Mouse (Mus musculus) ES-E14 (cell line): ENCODE measurements around the gene Plekhg5. TPM values are rescaled to one million over a fixed set of nuclear protein-coding genes. Genes with fewer than 3 reads are reported as not detected.

Source experiments
- DNase-seq: peaks from one replicate; pipeline ENCODE4 v3.0.0-alpha.2; 2013; ENCODE audit warnings: low read depth, low spot score
- H3K27ac ChIP-seq: 2 replicates; pipeline ENCODE4 v1.5.1; 2012; ENCODE audit warnings: low read depth, mild to moderate bottlenecking, low read length, moderate library complexity, mixed read lengths; ENCODE audit not compliant: poor library complexity, insufficient read depth, severe bottlenecking
- H3K36me3 ChIP-seq: 2 replicates; pipeline ENCODE4 v1.6.1; 2012; ENCODE audit warnings: mild to moderate bottlenecking, low read length, moderate library complexity, mixed read lengths; ENCODE audit not compliant: control insufficient read depth, poor library complexity, insufficient read depth, severe bottlenecking
- H3K4me1 ChIP-seq, 2 experiments: fragments of 150-350 bp in 1 of 2; sonication (generic) in 1 of 2; 2 replicates each; pipeline ENCODE4 v1.6.1; 2012; ENCODE audit warnings: low read length in 2 of 2, mild to moderate bottlenecking in 1 of 2, mixed read lengths in 1 of 2; ENCODE audit not compliant: control insufficient read depth in 2 of 2, insufficient read depth in 2 of 2, poor library complexity in 1 of 2
- H3K4me3 ChIP-seq, 2 experiments: fragments of 150-350 bp in 1 of 2; sonication (generic) in 1 of 2; 2 replicates each; pipeline ENCODE4 v1.5.1; 2012; ENCODE audit warnings: low read length in 2 of 2, low read depth in 1 of 2, mild to moderate bottlenecking in 1 of 2, mixed read lengths in 1 of 2; ENCODE audit not compliant: insufficient read depth in 1 of 2, poor library complexity in 1 of 2, severe bottlenecking in 1 of 2
- H3K9ac ChIP-seq: 2 replicates; pipeline ENCODE4 v1.6.1; 2012; ENCODE audit warnings: low read depth, mild to moderate bottlenecking, low read length, mixed read lengths; ENCODE audit not compliant: poor library complexity, insufficient read depth, severe bottlenecking
- H3K9me3 ChIP-seq: fragments of 150-350 bp; sonication (generic); 2 replicates; pipeline ENCODE4 v1.6.1; 2012; ENCODE audit warnings: low read depth, mild to moderate bottlenecking, low read length; ENCODE audit not compliant: control insufficient read depth, insufficient read depth
- CHD2 ChIP-seq: IDR thresholded peaks from 2 replicates; pipeline ENCODE4 v1.6.1; 2014; ENCODE audit warnings: mild to moderate bottlenecking, low read depth, low read length, inconsistent platforms
- HCFC1 ChIP-seq: IDR thresholded peaks from 2 replicates; pipeline ENCODE4 v1.6.1; 2012; ENCODE audit warnings: low read length, inconsistent platforms, borderline replicate concordance; ENCODE audit not compliant: insufficient read depth
- MAFK ChIP-seq: IDR thresholded peaks from 2 replicates; pipeline ENCODE4 v1.6.1; 2014; ENCODE audit warnings: mild to moderate bottlenecking, low read depth, low read length, inconsistent platforms; ENCODE audit not compliant: insufficient read depth
- ZC3H11A ChIP-seq: IDR thresholded peaks from 2 replicates; pipeline ENCODE4 v1.6.1; 2012; ENCODE audit warnings: low read depth, mild to moderate bottlenecking, inconsistent platforms, low read length, borderline replicate concordance
- ZNF384 ChIP-seq: IDR thresholded peaks from 2 replicates; pipeline ENCODE4 v1.6.1; 2012; ENCODE audit warnings: low read depth, low read length, inconsistent platforms
- in situ Hi-C, 2 experiments: fragments of 600-800 bp; cut with MboI; formaldehyde crosslinking; loops; one replicate each; pipeline ENCODE4 v1.15.1; 2025; ENCODE audit warnings: low sequenced_read_pairs in 2 of 2, inconsistent platforms in 1 of 2; ENCODE audit not compliant: unreplicated experiment in 2 of 2
- total RNA-seq: library from RNA; depleted of rRNA; stranded (reverse); fragments of 300-350 nt; gene quantifications from 2 replicates; pipeline ENCODE4 v1.2.3, GENCODE M21; 2012; rRNA removed

Gene Plekhg5
- 37.3 and 81.4 TPM in 2 replicates for total RNA-seq

DNA sequence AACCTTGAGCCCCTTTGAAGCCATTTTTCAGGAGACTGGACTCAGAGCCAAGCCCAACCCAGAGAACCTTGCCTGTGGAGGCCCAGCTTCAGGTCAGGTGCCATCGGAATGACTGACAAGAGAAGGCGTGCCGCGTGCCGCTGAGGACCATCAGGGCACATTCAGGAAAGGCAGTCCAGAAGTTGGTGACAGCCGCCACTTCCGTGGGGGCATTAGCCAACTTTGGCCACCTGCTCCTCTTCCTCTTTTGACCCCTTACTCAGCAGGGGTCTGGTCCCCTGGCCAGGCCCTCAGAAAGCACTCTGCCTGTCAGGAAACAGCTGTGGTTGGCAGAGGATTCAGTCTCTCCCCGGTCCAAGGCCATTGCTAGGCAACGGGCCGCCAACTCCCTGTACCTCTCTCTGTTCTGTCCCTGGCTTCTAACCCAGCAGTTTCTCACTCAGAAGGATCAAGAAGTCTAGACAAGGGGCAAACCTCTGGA lies at the start of gene Plekhg5:
Plekhg5 (plus strand) TSS at position 378 of the 481 bp plus-strand sequence.
- Histone ChIP-seq H3K27ac (no peak within 1 kb of the TSS), H3K36me3 (no peaks in the 10 kb centered on the region), H3K9me3 (no peaks in the 10 kb centered on the region), H3K4me3 (no peak within 1 kb of the TSS), H3K4me1 (peaks cover 0 to 15% of the 10 kb centered on the region in 2 experiments; a peak in 2 of 4 replicates), H3K9ac (no peak within 1 kb of the TSS)
- DNase-seq, result no peak
- TF ChIP-seq CHD2, result no peak
- TF ChIP-seq MAFK, result no peak
- TF ChIP-seq ZNF384, result no peak
- no peak for TF ChIP-seq ZC3H11A
- no peak for TF ChIP-seq HCFC1
- in situ Hi-C loops, result no loop called here

DNA sequence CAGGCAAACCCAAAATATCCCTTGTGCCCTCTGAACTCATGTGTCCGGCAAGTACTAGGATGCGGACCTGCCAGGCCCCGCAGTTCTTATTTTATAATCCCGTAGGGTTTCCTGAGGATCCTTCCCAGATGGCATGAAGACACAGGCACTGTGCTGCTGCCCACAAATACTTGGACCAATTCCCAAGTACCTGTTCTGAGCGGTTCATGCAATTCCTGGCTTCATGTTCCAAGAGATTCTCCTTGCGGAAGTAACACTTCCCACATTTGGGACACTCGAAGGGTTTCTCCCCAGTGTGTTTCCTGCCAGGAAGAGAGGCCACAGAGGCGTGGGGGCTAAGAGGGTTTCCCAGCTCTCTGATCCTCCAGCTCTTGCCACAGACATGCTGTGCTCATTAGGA lies 49.8 kb upstream of the Plekhg5 start:
- in situ Hi-C loops, result no loop called here
- Histone ChIP-seq H3K4me3 (no peak overlapping the region), H3K36me3 (peaks cover 53% of the 10 kb centered on the region), H3K27ac (no peak overlapping the region), H3K9ac (no peak overlapping the region), H3K9me3 (no peaks in the 10 kb centered on the region), H3K4me1 (peaks cover 0 to 25% of the 10 kb centered on the region in 2 experiments; a peak in 2 of 4 replicates)
- no peak for TF ChIP-seq ZC3H11A
- no peak for DNase-seq

DNA sequence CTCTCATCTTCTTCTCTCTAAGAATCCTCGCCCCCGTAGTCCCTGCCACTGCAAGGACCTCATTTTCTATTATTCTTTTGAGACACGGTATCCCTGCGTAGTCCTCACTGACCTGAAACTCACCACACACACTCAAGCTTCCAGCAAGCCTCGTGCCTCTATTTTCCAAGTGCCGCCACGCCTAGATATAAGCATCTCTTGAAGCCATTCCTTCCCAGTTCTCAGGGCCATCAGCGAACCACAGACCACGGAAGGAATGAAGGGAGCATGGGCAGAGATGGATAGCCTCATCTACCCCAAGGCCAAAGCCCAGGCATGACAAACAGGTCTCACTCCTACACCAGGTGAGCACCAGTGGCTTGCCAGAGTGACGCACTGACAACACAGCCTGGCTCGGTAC lies 47.8 kb upstream of the Plekhg5 start:
- no peak for TF ChIP-seq CHD2
- 0 out of 2 replicates have a peak, but pooled peaks have one; percentile 35 for TF ChIP-seq ZNF384
- Histone ChIP-seq H3K4me3 (no peak overlapping the region), H3K27ac (no peak overlapping the region), H3K9me3 (no peaks in the 10 kb centered on the region), H3K9ac (no peak overlapping the region), H3K4me1 (peaks cover 0 to 32% of the 10 kb centered on the region in 2 experiments; a peak in 2 of 4 replicates), H3K36me3 (peaks cover 45% of the 10 kb centered on the region)
- in situ Hi-C loops, result no loop called here
- no peak for DNase-seq

DNA sequence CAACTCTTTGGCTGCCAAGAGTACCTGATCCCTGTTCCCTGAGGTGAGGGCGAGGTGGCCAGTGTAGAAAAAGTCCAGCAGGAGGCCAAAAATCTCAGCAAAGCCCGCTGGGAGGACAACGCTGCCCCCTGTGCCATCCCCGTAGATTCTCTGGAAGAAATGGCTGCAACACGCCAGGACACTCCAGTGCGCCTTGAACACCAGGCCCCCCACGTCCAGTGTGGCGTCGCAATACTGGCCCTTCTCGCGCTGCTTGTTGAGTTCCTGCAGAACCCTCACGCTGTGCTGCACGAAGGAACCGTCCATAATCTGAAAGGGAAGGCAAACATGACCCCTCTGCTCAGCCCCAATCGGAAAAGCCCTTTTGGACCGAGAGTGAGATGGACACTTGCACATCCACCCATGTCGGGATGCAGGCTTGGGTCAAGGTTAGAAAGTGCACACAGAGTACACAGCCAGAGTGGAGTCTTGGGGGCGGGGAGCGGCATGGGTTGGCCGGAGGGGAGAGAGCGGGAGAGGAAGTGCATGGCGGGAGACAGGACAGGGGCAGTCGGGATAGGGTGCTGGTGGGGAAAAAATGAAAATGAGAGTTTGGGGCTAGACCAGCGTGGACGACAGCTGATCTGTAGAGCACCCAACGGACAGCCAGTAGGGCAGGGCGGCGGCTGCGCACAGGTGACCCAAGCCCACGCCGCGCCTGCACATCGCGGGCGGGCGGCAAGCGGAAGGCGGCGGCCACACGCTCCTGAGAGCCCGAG lies 45.4 kb upstream of the Plekhg5 start:
- peaks cover 0 to 23% of the 10 kb centered on the region in 2 experiments; a peak in 2 of 4 replicates for H3K4me1 ChIP-seq
- H3K4me3 ChIP-seq, result peak overlapping the region; percentile 80 to 82
- peaks cover 22% of the 10 kb centered on the region; the same call in 1 of the 2 replicates for H3K36me3 ChIP-seq
- H3K9ac ChIP-seq, result peak overlapping the region; percentile 87
- TF ChIP-seq CHD2 (no peak), HCFC1 (no peak), MAFK (no peak), ZNF384 (no peak), ZC3H11A (no peak)
- DNase-seq, result no peak
- in situ Hi-C loops, result no loop called here
- H3K27ac ChIP-seq, result no peak overlapping the region
- H3K9me3 ChIP-seq, result no peaks in the 10 kb centered on the region

DNA sequence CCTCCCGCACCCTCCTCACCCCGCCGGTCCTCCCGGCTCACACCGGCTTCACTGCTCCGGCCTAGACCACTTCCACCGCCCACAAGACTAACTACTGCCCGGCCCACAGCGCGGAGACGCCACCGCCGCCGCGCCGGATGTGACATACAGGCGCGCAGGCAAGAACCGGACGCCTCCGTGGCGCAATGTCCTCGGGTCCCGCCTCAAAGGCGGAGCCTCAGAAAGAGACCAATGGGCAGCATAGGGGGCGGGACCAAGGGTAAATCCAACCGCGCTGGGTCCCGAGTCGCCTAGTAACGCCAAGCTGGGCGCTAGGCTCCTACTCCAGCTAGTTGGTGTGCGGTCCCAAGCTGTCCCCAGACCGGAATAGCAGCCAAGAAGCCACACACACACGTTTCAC lies 44.8 kb upstream of the Plekhg5 start, which contains the start of gene Zbtb48:
Zbtb48 (minus strand) TSS at position 148 of the 400 bp plus-strand sequence.
- Histone ChIP-seq H3K9me3 (no peaks in the 10 kb centered on the region), H3K4me3 (peak within 1 kb of the TSS; percentile 80 to 82), H3K36me3 (peaks cover 23% of the 10 kb centered on the region; the same call in 1 of the 2 replicates), H3K27ac (no peak within 1 kb of the TSS), H3K9ac (peak within 1 kb of the TSS; percentile 87), H3K4me1 (peaks cover 0 to 26% of the 10 kb centered on the region in 2 experiments; a peak in 2 of 4 replicates)
- TF ChIP-seq CHD2 (no peak), HCFC1 (no peak; the same call in 1 of the 2 replicates), ZC3H11A (no peak), MAFK (no peak)
- in situ Hi-C loops, result no loop called here
- peak; percentile 95 for DNase-seq
